Mouse (Mus musculus): ENCODE data around the gene Gm20517. TPM values are rescaled to one million over a fixed set of nuclear protein-coding genes. Genes with fewer than 3 reads are reported as not detected.

Gm20517 gene
- polyA plus RNA-seq, 1 experiment from 2014 or later = 2.2 TPM

- Histone ChIP-seq H3K4me1 (ENCODE audit: control insufficient read depth in 2 of 2, insufficient read depth in 2 of 2, low read length in 2 of 2) (peaks cover 3 to 10% of the 10 kb centered on the region in 2 experiments; a peak in 3 of 4 replicates), H3K27ac (replicated peaks in 1 of 2; ENCODE audit: control insufficient read depth in 1 of 2, insufficient read depth in 1 of 2, low read depth in 2 of 2, low read length in 2 of 2) (peak within 1 kb of the TSS in 1 of 2 experiments; percentile 39; a peak in 2 of 4 replicates), H3K27me3 (ENCODE audit: control insufficient read depth, insufficient read depth, low read length) (peaks cover 3% of the 10 kb centered on the region; the same call in 1 of the 2 replicates), H3K36me3 (ENCODE audit: control insufficient read depth, insufficient read depth, low read length) (peaks cover 2% of the 10 kb centered on the region; the same call in 1 of the 2 replicates), H3K9ac (ENCODE audit: low read length) (peak within 1 kb of the TSS; percentile 91), H3K9me3 (ENCODE audit: control insufficient read depth, low read length) (no peaks in the 10 kb centered on the region), H3K4me3 (ENCODE audit: control insufficient read depth in 1 of 2, insufficient read depth in 1 of 2, low read depth in 1 of 2, low read length in 2 of 2) (peak within 1 kb of the TSS; percentile 77 to 85), H3K4me2 (ENCODE audit: low read length) (peak within 1 kb of the TSS; percentile 90)
- 0% methylated on average over 3 of the region's 3 CpGs for WGBS
- no peak for ATAC-seq (ENCODE audit: insufficient number of reproducible peaks, insufficient read depth, low FRiP score, low read depth)
Observed at GRCm38 (mm10) chr17:47694442-47694502, 82.9 kb downstream of the Gm20517 start, which contains the start of gene Gm21981. Gene Gm21981, minus strand, starts transcription at chr17:47694455.

DNA sequence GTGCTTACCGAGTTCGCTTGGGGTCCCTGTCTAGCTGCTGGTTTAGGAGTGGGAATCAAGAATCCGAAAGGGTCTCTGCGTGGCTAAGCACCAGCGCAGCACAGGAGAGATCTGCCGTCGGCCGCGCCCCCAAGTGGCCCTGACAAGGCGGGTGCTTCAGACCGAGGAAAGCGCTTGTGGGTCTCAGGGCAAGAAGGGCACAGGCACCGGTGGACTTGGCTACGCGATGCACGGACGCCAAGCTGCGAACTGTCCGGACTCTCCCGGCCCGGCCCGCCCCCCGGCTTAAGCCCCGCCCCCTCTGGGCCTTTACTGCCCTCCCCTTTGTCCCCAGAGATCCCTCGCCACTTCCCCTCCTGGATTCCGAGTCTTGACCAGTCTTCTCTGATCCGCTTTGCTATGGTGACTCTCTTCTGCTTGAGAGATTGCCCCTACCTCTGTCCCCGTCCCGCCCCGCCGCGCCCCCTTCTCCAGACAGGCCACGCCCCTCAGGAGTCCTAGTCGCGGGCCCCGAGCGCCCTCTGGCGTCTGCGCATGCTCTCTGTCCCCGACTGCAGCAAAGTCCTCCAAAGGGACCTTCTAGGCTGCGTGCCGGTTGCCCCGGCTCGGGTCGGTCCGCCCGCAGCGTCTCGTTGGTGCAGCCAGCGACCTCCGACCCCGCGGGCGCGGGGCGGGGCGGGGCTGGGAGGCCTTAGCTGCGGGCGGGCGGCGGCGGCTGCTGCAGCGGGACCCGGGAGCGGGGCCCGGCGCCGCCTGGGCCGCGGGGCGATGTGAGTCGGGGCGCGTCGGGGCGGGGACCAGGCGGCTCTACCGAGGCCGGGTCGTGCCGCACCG, 83.3 kb downstream of the Gm20517 start, which contains the start of gene Prickle4:
Gene Prickle4, minus strand, starts transcription at position 234 of the 834 bp plus-strand sequence.
- Histone ChIP-seq H3K9me3 (ENCODE audit: control insufficient read depth, low read length) (no peaks in the 10 kb centered on the region), H3K4me2 (ENCODE audit: low read length) (peak within 1 kb of the TSS; percentile 90), H3K27me3 (ENCODE audit: control insufficient read depth, insufficient read depth, low read length) (peaks cover 3% of the 10 kb centered on the region; the same call in 1 of the 2 replicates), H3K9ac (ENCODE audit: low read length) (peak within 1 kb of the TSS; percentile 91), H3K27ac (replicated peaks in 1 of 2; ENCODE audit: control insufficient read depth in 1 of 2, insufficient read depth in 1 of 2, low read depth in 2 of 2, low read length in 2 of 2) (peak within 1 kb of the TSS in 1 of 2 experiments; percentile 39; a peak in 2 of 4 replicates), H3K4me3 (ENCODE audit: control insufficient read depth in 1 of 2, insufficient read depth in 1 of 2, low read depth in 1 of 2, low read length in 2 of 2) (peak within 1 kb of the TSS; percentile 77 to 85), H3K4me1 (ENCODE audit: control insufficient read depth in 2 of 2, insufficient read depth in 2 of 2, low read length in 2 of 2) (peaks cover 3 to 7% of the 10 kb centered on the region in 2 experiments; a peak in 3 of 4 replicates), H3K36me3 (ENCODE audit: control insufficient read depth, insufficient read depth, low read length) (peaks cover 6% of the 10 kb centered on the region)
- peak; percentile 89 for ATAC-seq (ENCODE audit: insufficient number of reproducible peaks, insufficient read depth, low FRiP score, low read depth)
- under 1% methylated on average over 79 of the region's 82 CpGs for WGBS

GRCm38 (mm10) chr17:47695337-47695710, 83.9 kb downstream of the Gm20517 start:
- no peaks in the 10 kb centered on the region for H3K9me3 ChIP-seq (ENCODE audit: control insufficient read depth, low read length)
- H3K27ac ChIP-seq (replicated peaks in 1 of 2; ENCODE audit: control insufficient read depth in 1 of 2, insufficient read depth in 1 of 2, low read depth in 2 of 2, low read length in 2 of 2) = peak overlapping the region in 1 of 2 experiments; percentile 39; a peak in 1 of 4 replicates
- ATAC-seq (ENCODE audit: insufficient number of reproducible peaks, insufficient read depth, low FRiP score, low read depth) = no peak
- H3K27me3 ChIP-seq (ENCODE audit: control insufficient read depth, insufficient read depth, low read length) = no peaks in the 10 kb centered on the region; the same call in 1 of the 2 replicates
- under 1% methylated on average over 18 of the region's 23 CpGs for WGBS
- H3K4me1 ChIP-seq (ENCODE audit: control insufficient read depth in 2 of 2, insufficient read depth in 2 of 2, low read length in 2 of 2) = peaks cover 3 to 7% of the 10 kb centered on the region in 2 experiments; a peak in 3 of 4 replicates
- peak overlapping the region; percentile 77 to 85 for H3K4me3 ChIP-seq (ENCODE audit: control insufficient read depth in 1 of 2, insufficient read depth in 1 of 2, low read depth in 1 of 2, low read length in 2 of 2)
- H3K9ac ChIP-seq (ENCODE audit: low read length) = peak overlapping the region; percentile 91
- H3K4me2 ChIP-seq (ENCODE audit: low read length) = peak overlapping the region; percentile 90
- peaks cover 9% of the 10 kb centered on the region for H3K36me3 ChIP-seq (ENCODE audit: control insufficient read depth, insufficient read depth, low read length)

GRCm38 (mm10) chr17:47698156-47698555, 86.8 kb downstream of the Gm20517 start:
- no peak for ATAC-seq (ENCODE audit: insufficient number of reproducible peaks, insufficient read depth, low FRiP score, low read depth)
- Histone ChIP-seq H3K9ac (ENCODE audit: low read length) (no peak overlapping the region), H3K36me3 (ENCODE audit: control insufficient read depth, insufficient read depth, low read length) (peaks cover 30% of the 10 kb centered on the region), H3K27me3 (ENCODE audit: control insufficient read depth, insufficient read depth, low read length) (no peaks in the 10 kb centered on the region; the same call in none of the 2 replicates), H3K4me1 (ENCODE audit: control insufficient read depth in 2 of 2, insufficient read depth in 2 of 2, low read length in 2 of 2) (peaks cover 8 to 18% of the 10 kb centered on the region in 2 experiments; a peak in 3 of 4 replicates), H3K27ac (replicated peaks in 1 of 2; ENCODE audit: control insufficient read depth in 1 of 2, insufficient read depth in 1 of 2, low read depth in 2 of 2, low read length in 2 of 2) (no peak overlapping the region), H3K4me3 (ENCODE audit: control insufficient read depth in 1 of 2, insufficient read depth in 1 of 2, low read depth in 1 of 2, low read length in 2 of 2) (no peak overlapping the region), H3K4me2 (ENCODE audit: low read length) (no peak overlapping the region), H3K9me3 (ENCODE audit: control insufficient read depth, low read length) (no peaks in the 10 kb centered on the region)
- 86% methylated on average over 10 of the region's 10 CpGs for WGBS

GRCm38 (mm10) chr17:47699055-47699454, 87.7 kb downstream of the Gm20517 start:
- H3K36me3 ChIP-seq (ENCODE audit: control insufficient read depth, insufficient read depth, low read length) = peaks cover 36% of the 10 kb centered on the region
- H3K9ac ChIP-seq (ENCODE audit: low read length) = no peak overlapping the region
- no peak overlapping the region for H3K4me3 ChIP-seq (ENCODE audit: control insufficient read depth in 1 of 2, insufficient read depth in 1 of 2, low read depth in 1 of 2, low read length in 2 of 2)
- 75% methylated on average over 2 of the region's 2 CpGs for WGBS
- no peaks in the 10 kb centered on the region; the same call in none of the 2 replicates for H3K27me3 ChIP-seq (ENCODE audit: control insufficient read depth, insufficient read depth, low read length)
- H3K9me3 ChIP-seq (ENCODE audit: control insufficient read depth, low read length) = no peaks in the 10 kb centered on the region
- no peak for ATAC-seq (ENCODE audit: insufficient number of reproducible peaks, insufficient read depth, low FRiP score, low read depth)
- H3K4me1 ChIP-seq (ENCODE audit: control insufficient read depth in 2 of 2, insufficient read depth in 2 of 2, low read length in 2 of 2) = peaks cover 9 to 17% of the 10 kb centered on the region in 2 experiments; a peak in 3 of 4 replicates
- no peak overlapping the region for H3K4me2 ChIP-seq (ENCODE audit: low read length)
- no peak overlapping the region for H3K27ac ChIP-seq (replicated peaks in 1 of 2; ENCODE audit: control insufficient read depth in 1 of 2, insufficient read depth in 1 of 2, low read depth in 2 of 2, low read length in 2 of 2)

GRCm38 (mm10) chr17:47701793-47702192, 90.4 kb downstream of the Gm20517 start:
- Histone ChIP-seq H3K4me1 (ENCODE audit: control insufficient read depth in 2 of 2, insufficient read depth in 2 of 2, low read length in 2 of 2) (peaks cover 9 to 12% of the 10 kb centered on the region in 2 experiments; a peak in 3 of 4 replicates), H3K4me2 (ENCODE audit: low read length) (no peak overlapping the region), H3K9ac (ENCODE audit: low read length) (no peak overlapping the region), H3K27ac (replicated peaks in 1 of 2; ENCODE audit: control insufficient read depth in 1 of 2, insufficient read depth in 1 of 2, low read depth in 2 of 2, low read length in 2 of 2) (no peak overlapping the region), H3K9me3 (ENCODE audit: control insufficient read depth, low read length) (no peaks in the 10 kb centered on the region), H3K36me3 (ENCODE audit: control insufficient read depth, insufficient read depth, low read length) (peaks cover 36% of the 10 kb centered on the region), H3K4me3 (ENCODE audit: control insufficient read depth in 1 of 2, insufficient read depth in 1 of 2, low read depth in 1 of 2, low read length in 2 of 2) (no peak overlapping the region), H3K27me3 (ENCODE audit: control insufficient read depth, insufficient read depth, low read length) (no peaks in the 10 kb centered on the region; the same call in 1 of the 2 replicates)
- no peak for ATAC-seq (ENCODE audit: insufficient number of reproducible peaks, insufficient read depth, low FRiP score, low read depth)
- 75% methylated on average over 9 of the region's 9 CpGs for WGBS

GRCm38 (mm10) chr17:47702548-47703345, 91.4 kb downstream of the Gm20517 start:
- WGBS = 31% methylated on average over 28 of the region's 28 CpGs
- ATAC-seq (ENCODE audit: insufficient number of reproducible peaks, insufficient read depth, low FRiP score, low read depth) = no peak
- Histone ChIP-seq H3K36me3 (ENCODE audit: control insufficient read depth, insufficient read depth, low read length) (peaks cover 36% of the 10 kb centered on the region), H3K4me2 (ENCODE audit: low read length) (peak overlapping the region; percentile 32; the same call in 1 of the 2 replicates), H3K9me3 (ENCODE audit: control insufficient read depth, low read length) (no peaks in the 10 kb centered on the region), H3K27me3 (ENCODE audit: control insufficient read depth, insufficient read depth, low read length) (no peaks in the 10 kb centered on the region; the same call in 1 of the 2 replicates), H3K4me3 (ENCODE audit: control insufficient read depth in 1 of 2, insufficient read depth in 1 of 2, low read depth in 1 of 2, low read length in 2 of 2) (no peak overlapping the region), H3K4me1 (ENCODE audit: control insufficient read depth in 2 of 2, insufficient read depth in 2 of 2, low read length in 2 of 2) (peaks cover 9 to 12% of the 10 kb centered on the region in 2 experiments; a peak in 3 of 4 replicates), H3K27ac (replicated peaks in 1 of 2; ENCODE audit: control insufficient read depth in 1 of 2, insufficient read depth in 1 of 2, low read depth in 2 of 2, low read length in 2 of 2) (no peak overlapping the region), H3K9ac (ENCODE audit: low read length) (no peak overlapping the region)

Measured in heart, embryonic 14.5 days (tissue).